Mouse (Mus musculus): ENCODE results near the gene Ulk1. TPM values are rescaled to one million over a fixed set of nuclear protein-coding genes. Genes with fewer than 3 reads are reported as not detected.

Gene Ulk1
- polyA plus RNA-seq, 1 experiment, result 23.9 TPM

DNA sequence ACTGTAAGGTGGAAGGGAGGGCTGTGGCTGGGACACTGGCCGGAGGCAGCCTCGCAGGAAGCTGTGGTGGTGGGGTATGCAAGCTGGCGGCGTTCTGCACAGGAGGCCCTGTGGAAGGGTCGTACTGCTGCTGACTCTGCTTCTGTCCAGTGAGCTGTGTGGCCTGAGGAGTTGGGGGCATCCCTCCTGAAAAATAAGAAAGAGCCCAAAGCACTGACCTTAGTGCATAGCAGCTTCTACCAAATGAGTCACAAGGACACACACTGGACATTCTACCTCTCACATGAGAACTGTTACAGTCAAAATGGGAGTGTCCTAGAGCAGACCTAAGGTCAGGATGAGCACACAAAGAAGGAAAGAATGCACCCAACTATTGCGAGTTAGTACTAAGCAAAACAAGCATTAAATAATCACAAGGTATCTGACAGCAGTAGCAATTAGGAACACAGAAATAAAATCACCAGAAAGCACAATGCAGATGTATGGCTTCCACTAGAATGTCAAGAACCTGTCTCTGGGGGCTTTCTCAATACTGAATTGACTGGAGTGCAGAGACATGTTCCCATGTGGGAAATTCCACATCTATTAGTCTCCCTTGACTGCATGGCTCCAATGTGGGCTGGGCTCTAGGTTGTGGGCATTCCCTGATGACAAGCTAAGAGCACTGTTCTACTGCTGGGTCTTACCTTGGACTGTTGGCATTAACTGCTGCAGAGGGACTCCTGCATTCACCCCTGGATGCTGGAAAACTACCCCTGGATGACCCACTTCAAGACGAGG is 70.2 kb downstream of the Ulk1 start:
- peaks cover 39% of the 10 kb centered on the region for H3K36me3 ChIP-seq (ENCODE audit: control insufficient read depth, insufficient read depth)
- TF ChIP-seq TCF3 (IDR thresholded peaks at IDR 0.05; ENCODE audit: insufficient read length, low read depth), result no peak
- no peak for TF ChIP-seq USF1 (IDR thresholded peaks at IDR 0.05; ENCODE audit: low read depth)
- TF ChIP-seq E2F4 (IDR thresholded peaks at IDR 0.05; ENCODE audit: insufficient read depth), result no peak
- TF ChIP-seq MYOG (IDR thresholded peaks at IDR 0.05; ENCODE audit: control insufficient read depth in 1 of 3, insufficient read depth in 1 of 3, insufficient read length in 2 of 3, low read depth in 2 of 3), result no peak
- TF ChIP-seq MAX (IDR thresholded peaks at IDR 0.05; ENCODE audit: low read depth), result no peak
- no peak for TF ChIP-seq TCF12 (IDR thresholded peaks at IDR 0.05; ENCODE audit: insufficient read depth, poor library complexity, severe bottlenecking)
- no peak for TF ChIP-seq REST (IDR thresholded peaks at IDR 0.05; ENCODE audit: insufficient read depth, insufficient read length)
- no peak for TF ChIP-seq POLR2A (IDR thresholded peaks at IDR 0.05; ENCODE audit: insufficient read length, low read depth)
- TF ChIP-seq POLR2AphosphoS2 (IDR thresholded peaks at IDR 0.05; ENCODE audit: insufficient read length, low read depth), result no peak
- no peak for TF ChIP-seq MYOD1 (IDR thresholded peaks at IDR 0.05; ENCODE audit: control insufficient read depth in 1 of 3, insufficient read length in 2 of 3, low read depth in 2 of 3)
- no peak for TF ChIP-seq SRF (IDR thresholded peaks at IDR 0.05; ENCODE audit: control insufficient read depth, insufficient read length, low read depth)
- no peak for TF ChIP-seq CEBPB (IDR thresholded peaks at IDR 0.05; ENCODE audit: insufficient read depth, poor library complexity, severe bottlenecking)
- H3ac ChIP-seq (ENCODE audit: control insufficient read depth, insufficient read length), result no peak overlapping the region
- no peak overlapping the region for H3K4me2 ChIP-seq (ENCODE audit: low read depth)
- no peak overlapping the region for H3K4me3 ChIP-seq
- peaks cover 15% of the 10 kb centered on the region for H3K79me2 ChIP-seq (ENCODE audit: control insufficient read depth, insufficient read depth)
- H3K27me3 ChIP-seq (ENCODE audit: control insufficient read depth, insufficient read depth, insufficient read length), result no peaks in the 10 kb centered on the region

- TF ChIP-seq POLR2A (IDR thresholded peaks at IDR 0.05; ENCODE audit: insufficient read length, low read depth) (no peak), SRF (IDR thresholded peaks at IDR 0.05; ENCODE audit: control insufficient read depth, insufficient read length, low read depth) (no peak), MAX (IDR thresholded peaks at IDR 0.05; ENCODE audit: low read depth) (no peak), MYOG (IDR thresholded peaks at IDR 0.05; ENCODE audit: control insufficient read depth in 1 of 3, insufficient read depth in 1 of 3, insufficient read length in 2 of 3, low read depth in 2 of 3) (no peak), E2F4 (IDR thresholded peaks at IDR 0.05; ENCODE audit: insufficient read depth) (no peak), CEBPB (IDR thresholded peaks at IDR 0.05; ENCODE audit: insufficient read depth, poor library complexity, severe bottlenecking) (no peak), MYOD1 (IDR thresholded peaks at IDR 0.05; ENCODE audit: control insufficient read depth in 1 of 3, insufficient read length in 2 of 3, low read depth in 2 of 3) (no peak), USF1 (IDR thresholded peaks at IDR 0.05; ENCODE audit: low read depth) (no peak), REST (IDR thresholded peaks at IDR 0.05; ENCODE audit: insufficient read depth, insufficient read length) (no peak), POLR2AphosphoS2 (IDR thresholded peaks at IDR 0.05; ENCODE audit: insufficient read length, low read depth) (no peak), TCF3 (IDR thresholded peaks at IDR 0.05; ENCODE audit: insufficient read length, low read depth) (no peak), TCF12 (IDR thresholded peaks at IDR 0.05; ENCODE audit: insufficient read depth, poor library complexity, severe bottlenecking) (no peak)
- no peaks in the 10 kb centered on the region for H3K79me2 ChIP-seq (ENCODE audit: control insufficient read depth, insufficient read depth)
- no peak overlapping the region for H3ac ChIP-seq (ENCODE audit: control insufficient read depth, insufficient read length)
- H3K4me2 ChIP-seq (ENCODE audit: low read depth), result no peak overlapping the region
- peaks cover 47% of the 10 kb centered on the region for H3K36me3 ChIP-seq (ENCODE audit: control insufficient read depth, insufficient read depth)
- no peak overlapping the region for H3K4me3 ChIP-seq
- no peaks in the 10 kb centered on the region for H3K27me3 ChIP-seq (ENCODE audit: control insufficient read depth, insufficient read depth, insufficient read length)
Measured at GRCm38 (mm10) chr5:110735606-110736005, 74.3 kb downstream of the Ulk1 start.

Other genes starting within 250 kb of the Ulk1 start
- gene Noc4l, start 156.7 kb downstream of the Ulk1 start, polyA plus RNA-seq (2012; fragmentation: generic; extraction: Trizol), result 42.5 TPM
- gene Ddx51, start 156.6 kb downstream of the Ulk1 start, polyA plus RNA-seq (2012; fragmentation: generic; extraction: Trizol), result 13.9 TPM
- gene Ep400, start 39.4 kb downstream of the Ulk1 start, polyA plus RNA-seq (2012; fragmentation: generic; extraction: Trizol), result 22.0 TPM
- 37.1 TPM for gene Pus1, start 29.4 kb downstream of the Ulk1 start, polyA plus RNA-seq (2012; fragmentation: generic; extraction: Trizol)
- gene Hscb, start 29.7 kb upstream of the Ulk1 start, polyA plus RNA-seq (2012; fragmentation: generic; extraction: Trizol), result 24.2 TPM
- gene Chek2, start 29.9 kb upstream of the Ulk1 start, polyA plus RNA-seq (2012; fragmentation: generic; extraction: Trizol), result 6.2 TPM
- gene Ttc28, start 69.7 kb upstream of the Ulk1 start, polyA plus RNA-seq (2012; fragmentation: generic; extraction: Trizol), result 8.5 TPM

Measured in myocyte (in vitro differentiated cells).